Mouse (Mus musculus): ENCODE data around the gene Map7.

Map7 gene

DNA sequence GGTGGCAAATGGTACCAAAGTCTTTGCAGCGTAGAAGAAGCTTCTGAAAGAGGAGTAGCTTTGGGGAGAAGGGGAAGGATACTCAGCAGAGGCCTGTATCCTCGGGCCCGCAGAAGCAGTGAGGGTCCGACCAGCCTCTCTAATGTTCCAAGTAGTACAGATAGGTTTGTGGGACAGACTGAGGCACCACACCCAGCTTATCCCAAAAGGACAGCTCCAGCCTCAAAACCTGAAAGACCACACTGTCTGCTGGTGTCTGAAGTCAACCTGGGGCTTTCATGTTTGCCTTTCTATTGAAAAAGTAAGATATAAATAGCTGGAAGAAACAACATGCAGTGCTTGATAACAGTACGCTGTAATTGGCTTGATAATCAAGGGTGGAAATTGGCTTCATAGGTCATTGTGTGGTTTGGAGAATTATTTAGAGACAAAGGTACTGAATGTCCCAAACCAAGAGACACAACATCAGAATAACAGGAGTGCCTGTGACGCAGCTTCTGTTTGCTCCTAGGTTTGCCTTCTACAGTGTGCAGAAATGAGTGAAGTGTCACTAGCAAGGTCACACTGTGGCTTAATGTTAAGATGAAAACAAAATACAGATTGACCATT lies 42.0 kb downstream of the Map7 start:
- no peak for DNase-seq

DNA sequence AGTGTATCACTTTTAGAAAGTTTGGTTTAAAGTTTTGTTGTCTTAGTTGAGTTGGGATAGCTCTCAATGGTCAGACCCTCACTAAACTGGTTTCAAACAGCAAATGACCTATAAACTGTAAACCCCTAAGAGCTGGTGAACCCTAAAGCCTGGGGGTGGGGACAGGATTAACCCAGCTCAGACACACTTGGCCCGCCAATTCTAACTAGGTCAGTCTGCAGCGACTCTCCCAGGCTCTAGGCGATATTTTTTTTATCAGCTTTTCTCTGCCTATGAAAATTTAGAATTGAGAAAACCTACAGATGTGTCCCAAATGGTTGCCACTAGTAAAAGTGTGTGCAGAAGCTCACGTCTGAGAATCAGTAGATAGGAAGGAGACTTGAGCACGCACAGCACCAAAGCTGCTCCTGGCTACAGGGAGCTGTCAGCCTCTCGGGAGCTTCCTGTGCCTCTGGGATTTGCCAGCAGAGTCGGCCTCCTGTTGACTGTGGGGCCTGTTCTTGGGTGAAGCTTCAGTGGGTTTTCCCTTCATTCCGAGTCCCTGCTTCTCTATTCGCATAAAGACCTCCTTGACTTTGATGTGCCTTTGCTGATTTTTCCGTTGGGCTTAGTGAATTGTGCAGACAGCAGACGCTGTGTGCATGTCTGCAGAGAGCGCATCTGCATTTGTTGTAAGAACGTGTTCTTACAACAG lies 46.7 kb downstream of the Map7 start:
- no peak for DNase-seq

DNA sequence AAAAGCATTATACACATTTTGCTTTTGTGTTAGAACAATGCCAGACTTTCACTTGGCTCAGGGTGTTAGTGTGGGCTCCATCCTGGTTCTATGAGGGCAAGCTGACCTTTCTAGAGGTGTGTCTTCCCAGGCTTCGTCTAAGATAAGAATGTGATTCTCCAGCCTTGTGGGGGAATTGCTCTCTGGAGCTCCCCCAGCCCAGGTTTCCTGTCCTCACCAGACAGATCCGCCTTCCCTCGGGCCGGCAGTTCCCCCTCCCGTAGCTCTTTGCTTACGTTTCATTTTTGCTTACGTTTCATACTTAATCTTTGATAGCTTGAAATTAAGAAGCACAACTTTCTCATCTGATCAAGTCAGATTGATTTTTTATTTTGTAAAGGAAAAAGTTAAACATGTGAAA lies 48.8 kb downstream of the Map7 start:
- DNase-seq: no peak

DNA sequence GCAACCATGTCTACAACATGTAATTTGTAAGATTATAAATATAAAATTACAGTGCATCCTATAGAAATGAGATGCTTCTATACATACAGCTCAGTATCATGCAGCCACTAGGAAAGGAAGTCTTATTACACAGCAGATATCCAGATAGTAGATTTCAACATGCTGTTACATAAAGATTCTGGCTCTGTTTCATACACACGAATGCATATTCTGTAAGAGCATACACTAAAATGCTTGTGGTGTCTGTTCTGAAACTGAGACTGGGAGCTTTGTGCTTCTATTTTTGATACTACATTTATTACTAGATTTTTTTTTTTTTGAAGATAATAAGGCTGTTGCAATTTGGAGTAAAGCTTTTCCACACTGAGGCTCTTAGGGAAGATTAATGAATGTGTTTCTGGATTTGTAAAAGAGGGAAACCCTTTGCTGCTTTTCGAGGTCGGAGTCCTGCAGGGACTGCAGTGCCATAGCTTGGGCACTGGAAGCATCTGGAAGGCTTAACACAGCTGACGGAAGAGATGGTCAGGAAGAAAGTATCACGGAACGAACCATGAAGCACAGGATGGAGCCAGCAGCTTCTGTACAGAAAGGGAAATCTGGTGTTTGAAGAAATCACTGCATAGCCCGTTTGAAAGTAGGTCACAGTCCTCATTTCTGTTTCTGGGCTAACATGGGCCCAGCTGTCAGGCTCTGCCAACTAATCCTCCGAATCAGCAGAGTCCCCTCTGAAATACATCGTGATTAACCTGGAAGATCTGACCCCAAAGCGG lies 50.9 kb downstream of the Map7 start:
- DNase-seq: no peak

DNA sequence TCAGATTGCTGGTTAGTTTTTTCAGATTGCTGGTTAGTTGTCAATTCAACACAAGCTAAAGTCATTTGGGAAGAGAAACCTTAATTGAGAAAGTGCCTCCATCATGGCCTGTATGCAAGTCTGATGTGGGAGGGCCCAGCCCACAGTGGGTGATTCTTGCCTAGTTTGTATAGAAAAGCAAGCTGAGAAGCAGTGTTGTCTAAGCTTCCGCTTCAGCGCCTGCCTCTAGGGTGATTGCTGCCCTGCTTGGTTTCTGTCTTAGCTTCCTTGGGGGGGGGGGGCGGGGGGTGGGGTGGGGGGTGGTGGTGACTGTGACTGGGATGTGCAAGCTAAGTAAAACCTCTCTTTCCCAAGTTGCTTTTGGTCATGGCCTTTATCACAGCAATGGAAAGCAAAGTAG lies 53.0 kb downstream of the Map7 start:
- DNase-seq: no peak

DNA sequence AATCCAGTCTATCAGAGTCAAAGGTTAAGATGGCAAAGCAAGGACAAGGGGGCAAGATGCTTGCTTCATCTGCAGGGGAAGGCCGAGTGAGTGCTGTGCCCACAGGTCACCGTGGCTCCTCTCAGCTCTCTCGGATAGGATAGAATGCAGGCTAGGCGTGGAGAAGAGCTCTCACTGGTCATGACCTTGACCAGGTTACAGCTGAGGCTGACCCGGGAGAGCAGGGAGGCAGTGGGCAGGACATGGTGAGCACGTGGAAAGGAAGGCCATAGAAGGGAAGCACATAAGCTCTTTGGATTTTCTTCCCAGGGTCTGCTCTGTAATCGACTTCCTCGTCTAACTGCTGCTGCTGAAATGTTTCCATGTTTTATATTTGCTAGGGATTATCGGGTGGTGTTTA lies 53.9 kb downstream of the Map7 start:
- no peak for DNase-seq

DNA sequence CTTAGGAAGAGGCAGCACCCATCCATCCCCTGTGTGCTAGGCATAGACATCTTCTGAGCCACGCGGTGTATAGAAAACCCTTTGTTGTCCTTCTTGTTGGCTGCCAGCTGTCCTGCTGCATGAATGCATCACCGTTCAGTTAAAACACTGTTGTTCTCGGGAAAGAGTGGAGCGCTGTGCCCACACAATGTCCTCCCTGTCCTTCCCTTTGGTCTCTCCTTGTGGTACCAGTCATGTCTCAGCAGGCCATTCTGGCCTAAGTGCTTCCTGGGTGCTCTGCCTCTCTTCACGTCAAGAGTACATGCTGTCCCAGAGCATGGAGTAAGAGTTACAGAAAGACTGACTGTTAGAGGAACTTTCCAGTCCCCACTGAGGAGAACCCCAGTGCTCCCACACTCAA lies 54.5 kb downstream of the Map7 start:
- DNase-seq: no peak

DNA sequence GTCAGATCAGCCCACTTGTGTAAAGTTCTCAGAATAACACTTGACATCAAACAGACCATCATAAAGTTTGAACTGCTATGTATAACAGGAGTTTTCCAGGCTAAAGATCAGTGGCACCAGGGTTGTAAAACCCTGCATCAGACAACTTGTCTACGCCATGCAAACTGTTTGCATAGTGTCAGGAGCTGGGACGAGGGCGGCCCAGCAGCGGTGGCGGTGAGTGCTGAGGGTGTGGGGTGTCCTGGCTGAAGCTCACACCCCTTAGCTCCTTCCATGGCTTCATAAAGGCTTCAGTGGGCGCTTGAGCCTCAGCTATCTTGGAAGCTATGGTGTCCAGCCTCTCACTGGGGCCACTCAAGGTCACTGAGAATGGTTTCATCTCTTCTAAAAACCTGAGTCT lies 55.2 kb downstream of the Map7 start:
- DNase-seq: no peak

DNA sequence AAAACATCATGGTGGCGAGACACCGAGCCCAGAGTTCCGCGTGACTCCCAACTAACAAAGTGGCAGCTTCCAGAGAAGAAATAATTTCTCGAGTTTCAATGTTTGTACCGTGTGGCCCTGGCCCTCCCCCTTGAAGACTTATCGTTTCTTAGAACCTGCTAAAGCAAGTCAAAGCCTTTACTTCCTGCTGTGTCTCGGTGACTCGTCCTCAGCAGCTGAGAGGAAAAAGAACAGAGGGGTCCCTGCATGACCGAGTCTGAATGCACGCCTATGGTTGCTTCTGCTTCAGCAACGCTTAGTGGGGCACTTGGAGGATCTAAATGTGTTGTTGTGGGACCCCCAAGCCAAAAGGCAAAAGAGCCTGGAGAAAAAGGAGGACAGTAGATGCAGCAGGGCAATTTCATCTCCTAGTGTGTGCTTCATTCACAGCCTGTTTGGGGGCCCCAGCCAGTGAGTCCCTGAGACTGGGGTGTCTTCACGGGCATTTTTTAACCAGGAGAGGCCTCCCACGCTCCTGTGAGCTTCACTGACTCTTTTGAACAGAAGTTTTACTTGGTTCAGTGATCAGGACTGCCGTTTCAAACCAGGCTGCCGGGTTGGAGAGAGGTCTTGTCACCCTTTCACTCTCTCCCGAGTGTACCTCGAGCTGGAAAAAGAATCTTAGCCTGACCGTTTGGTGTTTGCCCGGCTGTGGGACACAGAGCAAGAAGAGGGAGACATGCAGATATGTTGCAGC lies 56.6 kb downstream of the Map7 start:
- DNase-seq: no peak

DNA sequence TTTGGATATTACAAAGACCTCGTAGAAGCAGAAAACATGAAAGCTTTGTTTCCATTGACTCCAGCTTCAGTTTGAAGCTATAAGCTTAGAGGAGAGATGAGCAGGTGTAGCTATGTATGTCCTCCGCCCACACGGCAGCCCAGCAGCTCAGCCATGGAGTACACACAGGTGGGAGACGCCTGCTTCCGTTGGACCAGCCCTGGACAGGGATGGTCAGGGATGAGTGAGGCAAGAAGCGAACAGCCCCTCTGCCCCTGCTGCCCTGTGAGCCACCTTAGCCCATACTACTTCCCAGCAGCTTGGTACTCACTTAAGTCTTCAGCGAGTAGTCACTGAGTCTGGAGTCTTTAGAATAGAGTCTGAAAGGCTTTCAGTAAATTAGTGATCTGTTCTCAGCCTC lies 58.7 kb downstream of the Map7 start:
- no peak for DNase-seq

DNA sequence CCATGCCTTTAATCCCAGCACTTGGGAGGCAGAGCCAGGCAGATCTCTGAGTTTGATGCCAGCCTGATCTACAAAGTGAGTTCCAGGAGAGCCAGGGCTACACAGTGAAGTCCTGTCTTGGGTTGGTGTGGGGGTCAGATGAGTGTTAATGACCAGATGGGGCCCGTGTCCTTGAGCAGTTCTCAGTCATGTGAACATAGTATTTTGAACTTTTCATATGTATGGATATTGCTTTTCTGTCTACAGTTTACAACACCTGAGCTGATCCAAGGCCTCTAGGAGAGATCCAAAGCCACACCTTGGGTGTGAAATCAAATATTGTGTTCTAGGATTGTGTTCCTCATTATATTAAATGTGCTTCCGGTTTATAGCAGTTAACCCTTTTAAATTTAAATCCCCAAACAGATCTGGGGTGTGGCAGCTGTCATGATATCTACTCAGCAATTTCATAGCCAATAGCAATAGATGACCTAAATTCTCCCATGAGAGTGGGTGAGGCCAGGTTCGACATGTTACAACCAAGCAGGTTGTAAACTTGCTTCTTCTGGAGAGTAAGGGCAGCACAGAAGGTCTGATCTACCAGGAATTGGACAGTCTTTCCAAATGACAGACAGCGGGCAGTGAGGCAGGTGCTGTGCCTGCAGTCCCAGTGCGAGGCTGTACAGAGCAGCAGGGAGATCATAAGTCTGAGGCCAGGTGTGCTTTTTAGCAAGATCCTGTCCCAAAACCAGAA lies 61.5 kb downstream of the Map7 start:
- DNase-seq: no peak

DNA sequence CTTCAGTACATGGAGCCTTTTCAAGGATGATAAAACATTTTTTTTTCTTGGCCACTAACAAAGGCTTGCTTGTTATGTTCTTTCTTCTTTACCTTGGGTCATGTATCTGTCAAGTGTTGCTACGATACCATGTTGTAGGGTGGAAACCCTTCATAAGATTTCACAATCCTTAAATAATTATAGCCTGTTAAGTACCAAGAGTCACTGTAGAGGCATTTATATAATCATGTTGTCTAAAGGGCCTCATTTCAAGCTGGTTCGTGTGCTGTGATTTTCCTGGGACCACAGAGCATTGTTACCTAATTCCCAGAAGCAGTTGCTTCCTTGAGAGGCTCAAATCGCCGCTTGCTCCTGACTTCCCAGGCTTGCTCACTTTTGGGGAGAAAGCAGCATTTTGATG lies 66.1 kb downstream of the Map7 start:
- DNase-seq: no peak

DNA sequence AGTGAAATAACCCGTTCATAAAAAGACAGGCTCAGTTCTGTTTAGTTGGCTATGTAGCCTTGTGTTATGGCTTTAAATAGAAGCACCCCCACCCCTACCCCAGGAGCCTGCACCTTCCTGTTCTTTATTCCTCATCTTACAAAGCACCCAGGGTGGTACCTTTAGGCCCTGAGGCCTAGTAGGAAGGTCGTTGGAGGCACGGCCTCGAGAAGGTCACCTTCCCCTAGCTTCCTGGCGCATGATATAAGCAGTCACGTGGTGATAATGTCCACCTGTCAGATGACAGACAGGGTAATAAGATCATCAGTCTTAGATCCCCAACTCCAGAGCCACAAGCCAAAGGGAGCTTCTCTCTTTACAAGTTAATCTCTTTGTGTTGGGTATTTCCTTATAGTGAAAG lies 68.7 kb downstream of the Map7 start:
- no peak for DNase-seq

DNA sequence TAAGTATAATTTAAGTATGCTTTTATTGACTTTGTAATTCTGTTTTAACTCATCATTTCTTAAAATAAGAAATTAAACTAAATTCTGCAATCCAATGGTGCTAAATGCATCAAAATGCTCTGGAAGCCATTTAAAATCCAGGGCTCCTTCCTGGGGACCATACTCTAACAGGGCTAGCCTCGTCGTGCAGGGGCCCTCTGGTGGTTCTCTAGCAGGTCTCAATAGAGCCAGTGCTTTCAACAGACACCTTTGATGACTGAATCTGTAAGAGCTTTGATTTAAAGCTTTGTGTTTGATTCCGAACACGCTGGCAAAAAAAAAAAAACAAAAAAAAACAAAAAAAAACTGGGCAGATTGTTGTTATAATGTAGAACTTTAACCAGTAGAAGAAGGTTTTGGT lies 70.6 kb downstream of the Map7 start:
- no peak for DNase-seq

DNA sequence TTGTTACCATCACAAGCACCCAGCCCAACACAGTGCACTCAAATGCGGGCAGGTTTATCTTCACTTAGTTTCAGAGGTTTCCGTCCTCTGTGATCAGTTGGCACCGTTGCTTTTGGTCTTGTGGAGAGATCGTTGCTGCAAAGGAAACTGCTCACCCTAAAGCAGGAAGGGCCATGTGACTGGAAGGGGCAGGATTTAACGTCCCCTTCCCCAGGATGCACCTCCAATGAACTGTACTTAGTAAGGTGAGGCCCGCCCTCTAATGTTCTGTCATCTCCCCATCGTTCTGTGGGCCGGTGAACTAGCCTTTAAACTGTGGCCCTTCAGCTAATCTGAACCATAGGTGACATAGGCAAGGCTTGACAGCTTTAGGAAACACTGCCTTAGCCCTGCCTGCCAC lies 71.3 kb downstream of the Map7 start:
- no peak for DNase-seq

DNA sequence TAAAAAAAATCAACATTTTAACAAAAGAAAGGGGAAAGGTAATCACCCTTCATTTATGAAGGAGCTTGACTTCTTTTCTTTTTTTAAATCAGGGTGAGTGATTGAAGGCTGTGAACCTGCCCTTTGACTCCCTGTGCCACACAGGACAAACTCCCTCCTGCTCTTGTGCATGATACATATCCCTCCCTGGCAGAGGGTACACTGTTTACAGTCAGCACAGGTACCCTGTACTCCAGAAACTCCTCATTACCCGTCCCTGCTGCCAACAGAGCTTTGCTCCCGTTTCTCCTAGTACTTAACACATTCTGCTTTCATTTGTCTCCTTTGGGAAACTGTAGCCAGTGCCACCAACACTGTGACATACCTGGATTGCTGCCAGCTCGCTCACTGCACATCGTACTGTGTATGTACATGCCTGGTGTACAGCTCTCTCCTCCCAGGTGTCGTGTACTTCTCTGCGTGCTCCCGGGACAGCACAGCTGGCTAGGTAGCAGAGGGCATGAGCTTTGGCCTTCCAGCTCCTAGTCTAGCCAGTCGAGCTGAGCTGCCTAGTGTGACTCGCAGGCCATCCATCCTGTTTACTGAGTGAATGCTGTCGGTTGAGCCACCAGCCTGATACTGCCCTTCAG lies 72.3 kb downstream of the Map7 start:
- DNase-seq: no peak

DNA sequence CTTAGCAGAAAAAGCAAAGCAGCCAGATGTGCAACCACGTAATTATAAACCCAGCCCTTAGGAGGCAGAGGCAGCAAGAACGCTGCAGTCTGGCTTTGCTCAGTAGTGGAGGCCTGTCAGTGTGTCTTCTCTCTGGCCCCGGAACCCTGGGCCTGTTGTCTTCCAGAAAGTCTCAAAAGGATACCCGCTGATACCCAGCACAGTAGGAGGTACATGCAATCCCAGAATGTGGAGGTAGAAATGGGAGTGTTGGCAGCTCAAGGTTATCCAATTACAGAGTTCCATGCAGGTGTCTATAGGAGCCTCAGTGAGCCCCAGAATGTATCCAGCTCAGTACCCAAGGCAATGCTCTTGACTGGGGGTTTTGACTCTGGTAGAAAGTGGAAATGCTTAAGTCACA lies 73.7 kb downstream of the Map7 start:
- DNase-seq: no peak

DNA sequence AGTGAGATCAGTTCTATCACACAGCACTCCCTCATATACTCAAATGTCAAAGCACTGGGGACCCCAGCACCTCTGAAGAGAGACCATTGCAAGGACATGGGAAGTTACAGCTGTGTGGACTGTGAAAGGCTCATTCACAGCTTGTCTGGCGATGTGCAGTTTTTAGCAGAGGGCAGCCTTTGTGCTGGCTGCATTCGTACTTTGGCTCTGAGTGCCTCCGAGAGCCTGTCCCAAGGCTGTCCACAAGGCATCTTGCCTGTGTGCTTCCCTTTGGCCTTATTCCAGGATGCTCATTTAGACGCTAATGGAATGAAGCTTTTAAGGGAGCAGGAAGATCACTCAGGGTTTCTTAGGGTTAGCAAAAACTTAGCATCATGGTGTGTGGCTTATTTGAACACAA lies 78.5 kb downstream of the Map7 start:
- no peak for DNase-seq

DNA sequence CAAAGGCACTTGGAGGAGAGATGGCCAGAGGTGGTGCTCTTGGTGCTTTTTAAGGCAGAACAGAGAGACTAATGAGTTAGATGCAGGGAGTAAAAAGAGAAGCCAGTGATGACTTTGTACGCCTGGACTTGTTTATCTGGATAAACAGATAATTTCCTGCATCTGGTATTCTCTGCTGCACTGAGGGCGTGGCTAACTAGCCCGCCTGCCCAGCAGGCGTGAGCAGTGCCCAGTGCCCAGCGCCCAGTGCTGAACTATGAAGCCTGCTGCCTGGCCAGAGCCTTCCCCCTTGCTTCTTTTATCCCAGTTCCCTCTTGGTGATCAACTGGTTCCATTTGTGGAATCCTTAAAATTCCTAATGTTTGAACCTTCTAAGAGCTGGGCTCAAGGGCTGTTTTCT lies 81.8 kb downstream of the Map7 start:
- DNase-seq: no peak

DNA sequence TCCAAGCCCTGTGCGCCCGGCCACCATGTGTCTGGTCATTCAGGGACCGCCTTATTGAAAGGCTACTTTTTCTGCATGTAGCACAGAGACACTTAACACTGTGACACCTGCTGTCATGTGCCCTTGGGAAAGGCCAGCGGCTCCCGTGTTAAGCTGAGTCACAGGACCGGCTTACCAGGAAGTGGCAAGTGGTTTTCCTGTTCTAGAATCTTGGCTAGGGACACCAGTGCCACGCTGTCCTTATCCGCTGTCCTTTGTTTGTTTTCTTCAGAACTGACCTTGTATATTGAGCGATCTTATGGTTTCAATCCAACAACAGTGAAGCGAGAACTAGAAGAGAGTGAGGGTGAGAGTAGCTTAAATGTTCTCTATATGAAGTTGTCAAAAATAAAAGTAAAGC lies 85.2 kb downstream of the Map7 start:
- DNase-seq: no peak

DNA sequence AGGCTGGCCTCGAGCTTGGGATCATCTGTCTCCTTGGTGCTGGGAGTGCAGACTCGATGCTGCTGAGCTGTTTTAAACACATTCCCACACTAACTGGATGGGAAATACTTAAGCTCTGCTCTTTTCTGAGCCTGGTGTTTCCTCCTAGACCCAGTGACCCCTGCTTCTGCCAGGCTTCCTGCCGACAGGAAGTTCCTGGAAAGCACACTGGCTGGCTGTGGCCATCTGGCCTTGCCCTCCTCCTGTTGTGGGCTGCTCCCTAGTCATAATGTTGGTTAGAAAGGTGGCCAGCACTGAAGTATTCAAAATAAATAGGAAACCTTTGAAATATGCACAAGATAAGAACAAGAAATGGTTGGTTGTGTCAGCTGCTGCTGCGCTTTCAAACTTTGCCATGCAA lies 86.2 kb downstream of the Map7 start:
- no peak for DNase-seq

DNA sequence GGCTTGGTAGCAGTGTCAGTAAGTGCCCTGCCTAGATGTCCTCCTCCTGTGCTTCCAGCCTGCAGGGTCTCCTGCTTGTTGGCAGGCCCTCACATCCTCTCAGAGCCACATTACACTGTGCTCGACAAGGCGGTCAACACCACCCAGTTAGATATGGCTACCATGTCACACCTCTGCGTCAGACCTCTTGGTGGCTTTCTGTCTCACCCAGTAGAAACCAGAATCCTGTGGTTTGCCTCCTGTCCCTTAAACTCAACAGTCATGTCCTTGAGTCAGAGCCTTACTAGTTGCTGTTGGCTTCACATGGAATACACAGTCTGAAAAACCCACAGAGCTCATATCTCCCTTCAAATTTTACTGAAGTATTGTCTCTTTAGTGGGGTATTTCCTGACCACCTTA lies 87.4 kb downstream of the Map7 start:
- DNase-seq: no peak

DNA sequence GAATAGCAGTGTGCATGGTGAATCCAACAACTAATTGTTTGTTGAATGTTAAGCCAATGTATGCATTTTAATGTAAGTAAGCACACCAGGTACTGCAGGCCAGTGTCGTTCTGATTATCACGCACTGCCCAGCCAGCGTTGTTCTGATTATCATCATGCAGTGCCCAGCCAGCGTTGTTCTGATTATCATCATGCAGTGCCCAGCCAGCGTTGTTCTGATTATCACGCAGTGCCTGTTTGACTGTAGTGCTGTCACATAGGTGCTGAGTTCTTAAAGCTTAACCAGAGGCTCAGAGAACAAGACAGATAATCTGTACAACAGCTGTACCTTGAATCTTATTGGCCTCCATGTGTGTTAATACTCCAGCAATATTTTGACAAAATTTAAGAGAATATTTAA lies 88.0 kb downstream of the Map7 start:
- DNase-seq: no peak

Measured in right cerebral cortex, postnatal 4 days (tissue).